Mouse (Mus musculus) hindbrain, embryonic 11.5 days (tissue): Measurements from ENCODE around the gene Il12rb2. TPM values are rescaled to one million over a fixed set of nuclear protein-coding genes. Genes with fewer than 3 reads are reported as not detected.

Source experiments
- ATAC-seq: fragments of 200-750 bp; cut with Nextera tagmentation; 2 replicates; pipeline ENCODE4 v1.8.0; 2017; ENCODE audit warnings: mild to moderate bottlenecking, moderate TSS enrichment, moderate library complexity; ENCODE audit not compliant: low FRiP score
- DNase-seq: peaks from one replicate; pipeline ENCODE4 v3.0.0-alpha.2; 2015; ENCODE audit warnings: low spot score
- H3K27ac ChIP-seq: fragments of 300-500 bp; sonication (generic); 2 replicates; pipeline ENCODE4 v1.5.1; 2014; ENCODE audit warnings: mild to moderate bottlenecking, low read depth, low read length
- H3K27me3 ChIP-seq: fragments of 300-500 bp; sonication (generic); 2 replicates; pipeline ENCODE4 v1.6.1; 2014; ENCODE audit warnings: mild to moderate bottlenecking, low read length, moderate library complexity, mixed read lengths; ENCODE audit not compliant: control insufficient read depth, insufficient read depth
- H3K36me3 ChIP-seq: fragments of 300-500 bp; sonication (generic); 2 replicates; pipeline ENCODE4 v1.6.1; 2014; ENCODE audit warnings: mild to moderate bottlenecking, low read length, moderate library complexity, mixed read lengths; ENCODE audit not compliant: control insufficient read depth, insufficient read depth
- H3K4me1 ChIP-seq: fragments of 300-500 bp; sonication (generic); replicated peaks from 2 replicates; pipeline ENCODE4 v1.6.1; 2014; ENCODE audit warnings: low read length, mixed read lengths; ENCODE audit not compliant: control insufficient read depth, insufficient read depth
- H3K4me2 ChIP-seq: fragments of 300-500 bp; sonication (generic); replicated peaks from 2 replicates; pipeline ENCODE4 v1.6.1; 2014; ENCODE audit warnings: mild to moderate bottlenecking, low read depth, low read length
- H3K4me3 ChIP-seq: fragments of 300-500 bp; sonication (generic); 2 replicates; pipeline ENCODE4 v1.5.1; 2014; ENCODE audit warnings: low read depth, low read length
- H3K9ac ChIP-seq: fragments of 300-500 bp; sonication (generic); 2 replicates; pipeline ENCODE4 v1.6.1; 2014; ENCODE audit warnings: low read depth, low read length
- H3K9me3 ChIP-seq: fragments of 300-500 bp; sonication (generic); 2 replicates; pipeline ENCODE4 v1.6.1; 2016; ENCODE audit warnings: low read length; ENCODE audit not compliant: control insufficient read depth
- WGBS: fragments of 180-500 bp; shearing (Covaris S2); extraction: QIAGEN DNeasy Blood & Tissue Kit; methylation state at CpG from one replicate; pipeline ENCODE4 v1.1.7; 2014; 5-methylcytosine and 5-hydroxymethylcytosine counted together
- polyA plus RNA-seq: library from polyadenylated mRNA; unstranded; fragments of >200 nt; fragmentation: Nextera tagmentation; extraction: Ambion mirVana; gene quantifications from 2 replicates; pipeline ENCODE4 v1.2.1, GENCODE M21; 2014

The Il12rb2 gene
- polyA plus RNA-seq, 1 experiment from 2014 or later = 0.14 TPM

- Histone ChIP-seq H3K4me3 (no peak overlapping the region), H3K4me1 (no peaks in the 10 kb centered on the region), H3K9me3 (no peaks in the 10 kb centered on the region), H3K36me3 (0 out of 2 replicates have a peak, but pooled peaks cover 4% of the 10 kb centered on the region), H3K4me2 (no peak overlapping the region), H3K27me3 (no peaks in the 10 kb centered on the region), H3K9ac (no peak overlapping the region), H3K27ac (no peak overlapping the region)
- no peak for ATAC-seq
- DNase-seq = no peak
- 87% methylated on average over 9 of the region's 9 CpGs for WGBS
These were observed 94.3 kb downstream of the Il12rb2 start for GRCm38 (mm10) chr6:67281614-67282197.

DNA sequence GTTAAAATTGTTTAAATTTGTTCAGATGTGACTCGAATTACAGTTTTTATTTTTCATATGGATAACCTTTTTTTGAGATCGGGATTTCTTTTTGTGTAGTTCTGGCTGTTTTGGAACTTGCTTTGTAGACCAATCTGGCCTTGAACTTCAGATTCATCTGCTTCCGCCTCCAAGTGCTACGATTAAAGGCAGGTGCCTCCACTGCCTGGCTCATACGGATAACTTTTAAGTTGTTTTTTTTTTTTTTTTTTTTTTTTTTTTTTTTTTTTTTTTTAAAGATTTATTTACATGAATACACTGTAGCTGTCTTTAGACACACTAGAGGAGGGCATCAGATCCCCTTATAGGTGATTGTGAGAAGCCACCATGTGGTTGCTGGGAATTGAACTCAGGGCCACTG lies 98.0 kb downstream of the Il12rb2 start:
- Histone ChIP-seq H3K4me2 (no peak overlapping the region), H3K27ac (no peak overlapping the region), H3K4me1 (no peaks in the 10 kb centered on the region), H3K36me3 (0 out of 2 replicates have a peak, but pooled peaks cover 4% of the 10 kb centered on the region), H3K27me3 (no peaks in the 10 kb centered on the region), H3K4me3 (no peak overlapping the region), H3K9me3 (no peaks in the 10 kb centered on the region), H3K9ac (no peak overlapping the region)
- 88% methylated on average over 5 of the region's 5 CpGs for WGBS
- DNase-seq (no peak), ATAC-seq (no peak)

DNA sequence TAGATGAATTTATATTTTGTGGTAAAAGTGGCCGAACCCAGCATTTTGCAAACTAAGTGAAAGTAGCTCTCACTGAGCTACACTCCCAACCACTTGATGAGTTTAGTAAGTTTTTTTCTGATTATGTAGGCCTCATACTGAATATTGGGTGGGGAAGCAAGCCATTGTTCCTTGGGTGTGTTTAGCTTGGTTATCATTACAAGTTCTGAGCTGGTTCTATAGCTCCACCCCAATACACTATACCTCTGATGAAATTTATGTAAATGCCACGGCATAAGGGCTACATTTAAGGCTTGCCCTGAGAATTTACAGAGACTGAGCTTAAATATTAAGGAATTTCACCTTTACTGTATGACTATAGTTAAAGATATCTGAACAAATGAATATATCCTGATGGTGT lies 106.5 kb downstream of the Il12rb2 start:
- 56% methylated on average over 2 of the region's 2 CpGs for WGBS
- no peaks in the 10 kb centered on the region for H3K36me3 ChIP-seq
- peak overlapping the region; percentile 27 for H3K4me3 ChIP-seq
- H3K27me3 ChIP-seq = no peaks in the 10 kb centered on the region
- DNase-seq (no peak), ATAC-seq (no peak)
- no peak overlapping the region for H3K9ac ChIP-seq
- H3K4me2 ChIP-seq = peak overlapping the region; percentile 41
- H3K27ac ChIP-seq = no peak overlapping the region
- no peaks in the 10 kb centered on the region for H3K4me1 ChIP-seq
- no peaks in the 10 kb centered on the region for H3K9me3 ChIP-seq

GRCm38 (mm10) chr6:67268983-67269382 lies 107.0 kb downstream of the Il12rb2 start:
- peak overlapping the region; percentile 27 for H3K4me3 ChIP-seq
- no peaks in the 10 kb centered on the region for H3K27me3 ChIP-seq
- ATAC-seq = no peak
- no peaks in the 10 kb centered on the region for H3K9me3 ChIP-seq
- peak overlapping the region; percentile 41 for H3K4me2 ChIP-seq
- H3K4me1 ChIP-seq = no peaks in the 10 kb centered on the region
- H3K9ac ChIP-seq = no peak overlapping the region
- no peaks in the 10 kb centered on the region for H3K36me3 ChIP-seq
- no peak for DNase-seq
- H3K27ac ChIP-seq = no peak overlapping the region
- 22% methylated on average over 1 of the region's 1 CpGs for WGBS

GRCm38 (mm10) chr6:67268245-67268612 lies 107.8 kb downstream of the Il12rb2 start:
- ATAC-seq = no peak
- no peak for DNase-seq
- H3K4me3 ChIP-seq = peak overlapping the region; percentile 99
- 0% methylated on average over 2 of the region's 2 CpGs for WGBS
- H3K27ac ChIP-seq = no peak overlapping the region
- no peaks in the 10 kb centered on the region for H3K4me1 ChIP-seq
- no peaks in the 10 kb centered on the region for H3K9me3 ChIP-seq
- H3K9ac ChIP-seq = peak overlapping the region; percentile 100
- no peaks in the 10 kb centered on the region for H3K36me3 ChIP-seq
- peak overlapping the region; percentile 60 for H3K4me2 ChIP-seq
- H3K27me3 ChIP-seq = no peaks in the 10 kb centered on the region

GRCm38 (mm10) chr6:67267408-67268244 lies 108.4 kb downstream of the Il12rb2 start:
- H3K4me2 ChIP-seq = peak overlapping the region; percentile 60
- H3K27ac ChIP-seq = peak overlapping the region; percentile 68
- H3K4me3 ChIP-seq = peak overlapping the region; percentile 99
- peak overlapping the region; percentile 100 for H3K9ac ChIP-seq
- WGBS = 0% methylated on average over 58 of the region's 65 CpGs
- no peaks in the 10 kb centered on the region for H3K4me1 ChIP-seq
- no peaks in the 10 kb centered on the region for H3K27me3 ChIP-seq
- ATAC-seq (peak; percentile 51), DNase-seq (peak; percentile 64)
- no peaks in the 10 kb centered on the region for H3K9me3 ChIP-seq
- no peaks in the 10 kb centered on the region for H3K36me3 ChIP-seq

DNA sequence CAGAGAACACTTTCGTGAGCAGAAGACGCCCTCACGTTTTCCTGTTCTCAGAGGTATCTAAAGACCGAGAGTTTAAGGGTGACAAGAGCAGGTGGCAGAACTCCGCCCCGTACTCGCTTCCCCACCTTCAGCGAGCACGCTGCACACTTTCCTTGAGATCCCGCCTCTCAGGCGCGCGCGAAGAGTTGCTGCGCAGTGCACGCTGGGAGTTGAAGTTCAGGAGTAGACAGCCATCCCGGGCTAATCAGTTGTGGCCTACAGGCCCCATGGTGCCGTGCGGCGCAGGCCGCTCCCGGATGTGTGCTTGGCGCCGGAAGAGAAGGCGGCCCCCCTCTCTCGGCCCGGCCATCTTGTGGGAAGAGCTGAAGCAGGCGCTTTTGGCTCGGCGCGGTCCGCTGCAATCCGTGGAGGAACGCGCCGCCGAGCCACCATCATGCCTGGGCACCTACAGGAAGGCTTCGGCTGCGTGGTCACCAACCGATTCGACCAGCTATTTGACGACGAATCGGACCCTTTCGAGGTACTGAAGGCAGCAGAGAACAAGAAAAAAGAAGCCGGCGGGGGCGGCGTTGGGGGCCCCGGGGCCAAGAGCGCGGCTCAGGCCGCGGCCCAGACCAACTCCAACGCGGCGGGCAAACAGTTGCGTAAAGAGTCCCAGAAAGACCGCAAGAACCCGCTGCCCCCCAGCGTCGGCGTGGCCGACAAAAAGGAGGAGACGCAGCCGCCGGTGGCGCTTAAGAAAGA lies 109.2 kb downstream of the Il12rb2 start:
- under 1% methylated on average over 62 of the region's 68 CpGs for WGBS
- DNase-seq = peak; percentile 96
- peak; percentile 100 for ATAC-seq

GRCm38 (mm10) chr6:67266159-67266657 lies 109.8 kb downstream of the Il12rb2 start:
- H3K9ac ChIP-seq = peak overlapping the region; percentile 57
- H3K4me3 ChIP-seq = peak overlapping the region; percentile 99
- peak overlapping the region; percentile 10; the same call in 1 of the 2 replicates for H3K27ac ChIP-seq
- no peaks in the 10 kb centered on the region for H3K36me3 ChIP-seq
- DNase-seq (peak; percentile 69), ATAC-seq (peak; percentile 83)
- no peaks in the 10 kb centered on the region for H3K4me1 ChIP-seq
- H3K9me3 ChIP-seq = no peaks in the 10 kb centered on the region
- H3K4me2 ChIP-seq = peak overlapping the region; percentile 55
- no peaks in the 10 kb centered on the region for H3K27me3 ChIP-seq
- under 1% methylated on average over 23 of the region's 23 CpGs for WGBS

More for the DNA sequence above, 109.2 kb downstream of the Il12rb2 start:
- Histone ChIP-seq H3K4me2 (peak overlapping the region; percentile 60), H3K9me3 (no peaks in the 10 kb centered on the region), H3K27ac (peak overlapping the region; percentile 68), H3K36me3 (no peaks in the 10 kb centered on the region), H3K4me3 (peak overlapping the region; percentile 99), H3K4me1 (no peaks in the 10 kb centered on the region), H3K27me3 (no peaks in the 10 kb centered on the region), H3K9ac (peak overlapping the region; percentile 100)
